Mouse (Mus musculus): ENCODE data around the gene Plppr1.

Plppr1 gene

DNA sequence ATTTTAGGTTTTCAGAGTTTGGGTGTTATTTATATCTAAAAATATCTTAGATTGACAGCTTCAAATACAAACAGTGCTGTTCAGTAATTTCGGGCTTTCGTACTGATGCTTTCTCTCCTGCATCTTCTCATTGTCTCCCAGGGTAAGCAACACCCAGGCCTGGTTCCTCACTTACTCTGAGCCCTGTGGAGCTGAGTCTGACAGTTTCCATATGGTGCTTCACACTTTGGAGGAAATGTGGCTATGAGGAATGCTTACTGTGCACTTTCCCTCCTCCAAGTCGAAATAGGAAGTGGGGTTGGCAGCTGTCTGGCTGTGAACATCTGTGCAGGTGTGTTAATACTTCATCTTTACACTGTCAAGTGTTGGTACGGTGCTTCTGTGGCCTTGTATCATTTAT, 85.7 kb downstream of the Plppr1 start:
- DNase-seq, result no peak

DNA sequence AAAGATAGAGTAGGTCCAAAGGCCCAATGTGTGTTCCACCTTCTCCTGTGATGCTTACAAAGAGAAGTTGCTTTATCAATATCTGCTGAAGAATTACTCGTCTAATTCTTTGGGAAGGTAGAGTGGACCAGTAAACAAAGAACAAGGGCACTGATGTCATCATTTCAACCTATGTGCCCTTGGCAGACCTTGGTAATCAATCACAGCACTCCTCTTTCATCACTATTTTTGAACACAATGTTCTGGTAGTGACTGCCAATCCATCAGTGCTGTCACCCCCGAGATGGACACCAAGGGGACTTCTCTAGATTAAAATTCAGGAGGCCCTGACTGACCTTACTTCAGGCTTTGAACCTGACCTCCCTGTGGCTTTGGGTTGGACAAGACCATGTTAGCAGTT, 89.7 kb downstream of the Plppr1 start:
- no peak for DNase-seq

DNA sequence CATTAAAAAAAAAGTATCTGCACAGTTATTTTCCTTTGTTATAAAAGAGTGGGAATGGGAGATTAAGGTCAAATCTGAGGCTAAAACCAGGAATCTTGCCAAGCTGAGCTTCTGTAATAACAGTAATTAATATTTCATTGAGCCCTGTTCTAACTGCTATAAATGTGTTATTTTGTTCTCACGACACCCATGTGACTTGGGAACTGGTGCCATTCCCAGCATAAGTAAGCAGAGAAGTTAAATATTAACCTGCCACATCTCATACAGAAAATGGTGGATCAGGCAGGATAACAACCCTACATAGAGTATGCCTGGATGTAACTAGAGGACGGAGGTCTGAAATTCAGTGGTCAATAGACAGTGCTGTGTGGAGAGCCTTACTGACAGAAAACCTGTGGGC, 90.2 kb downstream of the Plppr1 start:
- DNase-seq, result no peak

DNA sequence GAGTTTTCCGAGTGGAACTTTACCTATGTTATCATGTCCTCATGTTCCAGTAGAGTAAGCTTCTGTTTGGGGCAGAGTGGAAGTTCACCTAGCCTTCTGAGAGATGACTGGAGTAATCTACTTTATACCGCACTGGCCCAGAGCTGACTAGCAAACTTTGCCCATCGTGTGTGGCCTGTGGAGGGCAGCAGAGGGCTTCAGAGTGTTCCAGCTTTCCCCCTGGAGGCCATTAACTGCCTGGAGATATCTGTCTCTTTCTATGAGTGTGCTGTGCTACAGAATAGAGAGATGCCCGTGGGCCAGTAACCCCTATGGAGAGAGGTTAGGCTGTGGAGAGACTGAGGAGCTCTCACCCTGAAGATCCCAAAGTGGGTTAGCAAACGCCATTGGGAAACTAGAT, 94.8 kb downstream of the Plppr1 start:
- DNase-seq, result peak; percentile 3

- no peak for DNase-seq
Observed at GRCm38 (mm10) chr4:49156781-49157180, 97.7 kb downstream of the Plppr1 start.

- DNase-seq, result no peak
Observed at GRCm38 (mm10) chr4:49163285-49163684, 104.2 kb downstream of the Plppr1 start.

GRCm38 (mm10) chr4:49166391-49166790, 107.3 kb downstream of the Plppr1 start:
- no peak for DNase-seq

GRCm38 (mm10) chr4:49167030-49167429, 108.0 kb downstream of the Plppr1 start:
- DNase-seq, result no peak

DNA sequence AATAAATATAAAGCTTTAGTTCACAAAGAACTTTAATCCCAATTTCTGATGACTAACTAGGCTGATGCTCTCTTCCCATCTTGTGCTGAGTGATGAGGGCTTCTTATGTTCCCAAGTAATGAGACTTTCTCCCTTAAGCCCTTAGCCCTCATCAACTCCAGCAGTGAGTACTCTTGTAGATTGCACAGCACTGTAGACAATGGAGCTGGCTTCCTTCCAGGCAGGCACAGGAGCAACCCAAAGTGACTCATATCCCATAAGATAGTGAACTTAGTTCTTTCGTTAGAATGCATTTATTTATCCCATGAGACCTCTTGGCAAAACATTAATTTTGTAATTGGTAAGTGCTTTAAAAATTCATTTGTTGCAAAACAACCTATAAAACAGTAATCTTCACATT, 110.4 kb downstream of the Plppr1 start:
- DNase-seq, result no peak

- DNase-seq, result no peak
Observed at GRCm38 (mm10) chr4:49178101-49178500, 119.0 kb downstream of the Plppr1 start.

- DNase-seq, result no peak
Observed at GRCm38 (mm10) chr4:49178891-49179290, 119.8 kb downstream of the Plppr1 start.

DNA sequence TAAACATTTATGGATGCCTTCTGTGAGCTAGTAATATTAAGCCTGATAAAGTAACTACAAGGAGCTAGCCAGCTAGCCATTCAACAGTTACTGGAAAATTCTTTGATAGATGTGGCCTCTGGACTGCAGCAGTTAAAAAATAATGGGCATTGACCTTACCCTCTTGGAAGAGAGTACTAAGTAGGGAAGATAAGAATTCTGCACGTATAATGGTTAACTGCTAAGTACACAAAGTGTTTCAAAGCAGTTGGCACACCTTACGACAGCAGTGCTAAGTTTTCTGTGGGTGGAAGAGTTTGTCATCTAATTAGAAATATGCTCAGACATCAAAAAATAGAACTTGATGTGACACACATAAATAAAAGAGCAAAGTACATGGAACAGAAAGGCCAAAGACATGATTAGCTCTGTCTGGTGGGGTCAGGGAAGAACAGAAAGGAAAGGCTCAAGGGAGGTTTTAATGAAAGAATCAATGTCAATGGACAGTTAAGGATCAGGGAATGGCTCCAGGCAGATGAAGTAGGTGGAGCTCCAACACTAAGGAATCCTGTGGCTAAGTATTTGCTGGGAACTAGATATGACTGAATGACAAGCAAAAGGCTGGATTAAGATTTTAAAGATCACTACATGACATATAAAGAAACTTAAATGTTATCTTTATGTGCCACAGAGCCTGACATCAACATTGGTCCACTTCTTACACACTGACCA, 120.6 kb downstream of the Plppr1 start:
- DNase-seq, result no peak

DNA sequence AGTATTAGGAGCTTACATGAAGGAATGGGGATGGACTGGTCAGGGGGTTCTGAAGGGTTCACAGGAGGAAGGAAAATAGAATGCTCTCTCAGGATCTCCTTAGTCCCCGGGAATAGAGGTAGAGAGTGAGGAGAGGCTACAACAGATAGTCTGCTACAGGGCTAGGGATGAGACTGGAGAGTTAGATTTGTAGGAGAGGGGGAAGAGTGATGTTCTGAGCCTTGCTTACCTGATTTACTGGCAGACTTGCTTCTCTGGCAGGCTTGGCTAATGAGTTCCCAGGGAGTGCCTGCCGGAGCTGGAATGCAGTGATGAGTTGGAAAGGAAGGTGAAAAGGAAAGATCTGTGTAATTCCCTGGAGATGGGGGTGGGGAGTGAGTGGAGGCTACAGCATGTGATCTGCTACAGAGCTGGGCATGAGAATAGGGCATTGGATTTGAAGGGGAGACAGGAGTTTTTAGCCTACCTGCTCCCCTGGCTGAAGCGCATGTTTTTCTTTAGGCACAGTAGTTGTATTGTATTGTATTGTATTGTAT, 131.0 kb downstream of the Plppr1 start:
- no peak for DNase-seq

GRCm38 (mm10) chr4:49197125-49197747, 138.2 kb downstream of the Plppr1 start:
- peak; percentile 41 for DNase-seq

DNA sequence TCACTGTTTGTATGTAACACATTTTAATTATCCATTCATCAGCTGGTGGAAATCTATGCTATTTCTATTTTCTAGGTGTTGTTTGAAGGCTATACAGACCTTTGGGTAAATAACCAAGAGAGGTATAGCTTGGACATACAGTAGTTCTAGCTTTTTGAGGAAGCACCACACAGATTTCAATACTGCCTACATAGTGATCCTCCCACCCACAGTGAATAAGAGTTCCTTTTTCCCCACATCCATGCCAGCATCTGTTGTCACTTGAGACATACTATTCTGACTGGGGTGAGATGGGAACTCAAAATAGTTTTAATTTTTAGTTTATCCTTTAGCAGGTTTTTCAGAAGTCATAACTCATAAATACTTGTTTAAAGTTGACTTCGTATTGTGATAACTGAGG, 151.4 kb downstream of the Plppr1 start:
- DNase-seq, result no peak

DNA sequence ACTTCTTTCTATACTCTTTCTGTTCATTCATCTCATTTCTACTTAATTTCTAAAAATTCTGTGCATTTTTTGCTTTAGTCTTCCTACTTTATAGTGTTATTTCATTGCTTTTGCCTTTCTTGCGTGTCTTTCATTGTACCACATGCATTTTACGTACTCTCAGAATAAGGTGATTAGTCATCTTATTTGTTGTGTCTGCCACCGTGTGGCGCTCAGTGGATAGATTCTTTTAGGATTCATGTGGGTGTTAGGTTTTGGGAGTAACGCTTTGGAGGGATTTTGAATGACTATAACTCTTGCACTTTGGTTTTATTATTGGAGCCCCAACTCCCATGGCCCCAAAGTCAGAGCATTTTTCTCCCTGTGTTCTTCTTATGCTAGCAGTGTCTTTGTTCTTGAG, 152.5 kb downstream of the Plppr1 start:
- no peak for DNase-seq

- DNase-seq, result no peak
Observed at GRCm38 (mm10) chr4:49212616-49213544, 153.8 kb downstream of the Plppr1 start.

DNA sequence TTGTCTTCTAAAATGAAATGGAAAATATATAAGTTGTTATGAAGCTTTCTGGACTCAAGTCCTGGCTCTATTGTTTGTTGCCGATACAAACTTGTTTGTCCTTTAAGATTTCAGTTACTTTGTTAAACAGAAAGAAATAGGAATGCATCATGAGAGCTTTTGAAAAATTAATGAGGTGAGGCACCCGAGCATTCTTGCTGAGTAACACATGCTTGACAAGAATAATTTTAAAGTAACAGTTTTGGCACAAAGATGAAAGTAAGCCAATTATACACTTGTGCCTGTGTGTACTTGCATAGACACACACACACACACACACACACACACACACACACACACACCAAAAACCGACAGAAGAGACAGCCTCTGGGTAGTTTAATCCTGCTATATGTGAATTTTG, 155.3 kb downstream of the Plppr1 start:
- DNase-seq, result no peak

- no peak for DNase-seq
Observed at GRCm38 (mm10) chr4:49223501-49223900, 164.4 kb downstream of the Plppr1 start.

DNA sequence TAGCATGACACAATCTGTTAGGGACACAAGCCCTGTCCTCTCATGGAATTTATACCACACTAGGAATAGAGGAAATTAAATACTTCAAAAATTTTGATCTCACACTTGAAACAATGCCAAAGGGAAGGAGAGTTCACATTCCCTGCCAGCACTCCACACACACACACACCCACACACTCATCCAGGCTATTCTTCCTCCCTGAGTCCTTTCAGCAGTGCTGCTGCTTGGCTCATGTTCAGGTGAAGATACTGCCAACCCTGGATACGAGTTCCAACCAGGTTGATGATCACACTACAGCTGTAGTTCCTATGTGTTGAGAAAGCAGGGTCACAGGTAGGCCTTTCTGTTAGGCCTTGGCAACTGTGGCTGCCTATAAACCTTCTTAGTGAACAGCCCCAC, 165.9 kb downstream of the Plppr1 start:
- DNase-seq, result no peak

DNA sequence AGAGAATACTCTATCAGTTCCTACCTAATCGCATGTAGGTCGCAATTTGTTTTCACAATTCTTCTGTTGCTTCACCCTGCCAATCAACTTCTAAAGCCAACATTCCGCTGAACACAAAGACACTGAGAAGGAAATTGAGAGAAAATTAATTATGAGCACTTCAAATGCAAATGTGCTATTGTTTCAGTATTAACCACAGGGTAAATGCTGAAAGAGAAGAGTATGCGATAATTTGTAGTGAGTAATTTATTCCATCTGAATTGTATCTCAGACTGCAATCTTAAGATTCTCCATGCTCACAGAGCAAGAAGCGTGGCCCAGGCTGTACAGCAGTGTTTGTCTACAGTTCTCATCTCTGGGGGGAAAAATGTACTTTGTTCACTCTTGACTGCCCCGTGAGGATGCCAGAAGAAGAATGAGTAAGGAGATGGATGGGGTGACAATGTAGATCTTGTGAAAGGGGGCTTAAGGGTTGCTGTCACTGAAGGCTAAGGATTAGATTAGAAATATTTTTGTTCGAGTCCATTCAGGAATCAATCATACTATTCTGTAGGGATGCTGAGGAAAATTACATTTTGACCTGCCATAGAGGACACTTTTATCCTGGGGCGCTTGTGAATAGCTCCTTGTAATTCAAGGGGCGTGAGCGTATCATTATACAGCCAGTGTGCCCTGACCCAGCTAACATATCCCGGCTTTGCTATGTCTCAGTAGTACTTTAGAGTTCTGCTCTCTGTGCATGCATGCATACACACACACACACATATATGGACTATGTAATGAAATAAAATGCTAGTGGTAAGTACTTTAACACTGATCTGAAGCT, 173.3 kb downstream of the Plppr1 start:
- DNase-seq, result no peak

DNA sequence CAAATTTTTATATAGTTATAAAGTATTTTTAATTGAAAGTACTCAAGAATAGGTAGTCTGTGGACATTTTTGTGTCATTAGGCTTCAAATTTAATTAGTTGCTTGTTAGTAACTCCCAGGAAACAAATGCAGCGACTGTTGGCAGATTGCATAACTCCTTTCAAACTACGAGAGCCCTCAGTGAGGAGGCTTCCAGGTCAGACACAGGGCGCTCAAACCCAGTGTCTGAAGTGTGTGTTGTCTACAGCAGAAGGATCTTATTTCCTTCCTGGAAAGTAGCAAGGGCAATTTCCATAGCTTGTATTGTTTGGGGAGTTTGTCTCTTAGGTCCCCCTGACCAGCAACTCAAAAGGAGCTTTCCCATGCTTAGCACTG, 173.9 kb downstream of the Plppr1 start:
- no peak for DNase-seq

DNA sequence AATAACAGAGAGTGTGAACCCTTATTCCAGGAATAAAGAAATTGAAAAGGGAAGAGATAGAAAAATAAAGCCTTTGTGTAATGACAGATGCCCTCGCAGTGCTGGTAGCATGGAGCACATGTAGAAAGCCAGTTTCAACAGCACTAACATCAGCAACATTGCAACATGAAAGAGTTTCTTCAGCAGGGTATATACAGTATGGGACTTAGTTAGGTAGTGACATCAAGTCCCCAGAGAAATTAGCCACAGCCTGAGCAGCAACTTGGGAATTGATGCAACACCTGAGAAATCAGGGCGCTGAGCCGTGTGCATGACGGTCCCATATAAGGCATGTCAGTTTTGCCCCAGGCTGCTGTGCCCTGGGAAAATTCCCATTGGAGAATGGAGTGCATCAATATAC, 179.0 kb downstream of the Plppr1 start:
- no peak for DNase-seq
